Mouse (Mus musculus) stomach, postnatal 0 days (tissue): Measurements from ENCODE around the gene Clptm1. TPM values are rescaled to one million over a fixed set of nuclear protein-coding genes. Genes with fewer than 3 reads are reported as not detected.

Source experiments
- ATAC-seq: fragments of 200-750 bp; cut with Nextera tagmentation; 2 replicates; pipeline ENCODE4 v1.8.0; 2017; ENCODE audit not compliant: low FRiP score, low TSS enrichment
- DNase-seq: peaks from one replicate; pipeline ENCODE4 v3.0.0-alpha.2; 2016; ENCODE audit warnings: low spot score
- H3K27ac ChIP-seq: fragments of 300-500 bp; sonication (generic); replicated peaks from 2 replicates; pipeline ENCODE4 v1.5.1; 2014; ENCODE audit warnings: mild to moderate bottlenecking, control low read depth
- H3K27me3 ChIP-seq: fragments of 300-500 bp; sonication (generic); 2 replicates; pipeline ENCODE4 v1.6.1; 2014; ENCODE audit warnings: low read length; ENCODE audit not compliant: control insufficient read depth, insufficient read depth
- H3K36me3 ChIP-seq: fragments of 300-500 bp; sonication (generic); 2 replicates; pipeline ENCODE4 v1.6.1; 2014; ENCODE audit warnings: low read length, mixed read lengths; ENCODE audit not compliant: control insufficient read depth, insufficient read depth
- H3K4me1 ChIP-seq: fragments of 300-500 bp; sonication (generic); replicated peaks from 2 replicates; pipeline ENCODE4 v1.6.1; 2014; ENCODE audit warnings: antibody characterized with exemption; ENCODE audit not compliant: control insufficient read depth, insufficient read depth
- H3K4me2 ChIP-seq: fragments of 300-500 bp; sonication (generic); replicated peaks from 2 replicates; pipeline ENCODE4 v1.6.1; 2014; ENCODE audit warnings: low read depth, mild to moderate bottlenecking, control low read depth, moderate library complexity
- H3K4me3 ChIP-seq: fragments of 300-500 bp; sonication (generic); 2 replicates; pipeline ENCODE4 v1.5.1; 2014; ENCODE audit warnings: low read depth, low read length, control low read depth
- H3K9ac ChIP-seq: fragments of 300-500 bp; sonication (generic); 2 replicates; pipeline ENCODE4 v1.6.1; 2014; ENCODE audit warnings: mild to moderate bottlenecking, low read length, control low read depth, mixed read lengths
- H3K9me3 ChIP-seq: fragments of 300-500 bp; sonication (generic); 2 replicates; pipeline ENCODE4 v1.6.1; 2016; ENCODE audit warnings: low read length; ENCODE audit not compliant: control insufficient read depth
- CTCF ChIP-seq: IDR thresholded peaks from 2 replicates; pipeline ENCODE4 v1.5.1; 2016; ENCODE audit warnings: antibody characterized with exemption, low read depth, mild to moderate bottlenecking, moderate library complexity
- EP300 ChIP-seq: optimal IDR thresholded peaks from 2 replicates; pipeline ENCODE3; 2016; ENCODE audit warnings: antibody characterized with exemption
- WGBS: fragments of 180-500 bp; shearing (Covaris S2); extraction: QIAGEN DNeasy Blood & Tissue Kit; methylation state at CpG from one replicate; pipeline ENCODE4 v1.1.7; 2014; 5-methylcytosine and 5-hydroxymethylcytosine counted together
- polyA plus RNA-seq: library from polyadenylated mRNA; unstranded; fragments of >200 nt; fragmentation: Nextera tagmentation; extraction: Ambion mirVana; gene quantifications from 2 replicates; pipeline ENCODE4 v1.2.1, GENCODE M21; 2015

Clptm1 gene
- polyA plus RNA-seq, 1 experiment from 2014 or later: 55.0 TPM

GRCm38 (mm10) chr7:19586269-19586668 is 78.6 kb downstream of the Clptm1 start:
- DNase-seq (no peak), ATAC-seq (no peak)
- no peaks in the 10 kb centered on the region for H3K4me1 ChIP-seq
- WGBS: 85% methylated on average over 43 of the region's 46 CpGs
- TF ChIP-seq EP300 (no peak), CTCF (no peak)
- peaks cover 51% of the 10 kb centered on the region for H3K36me3 ChIP-seq
- H3K9ac ChIP-seq: no peak overlapping the region
- no peaks in the 10 kb centered on the region for H3K9me3 ChIP-seq
- no peak overlapping the region for H3K4me2 ChIP-seq
- no peak overlapping the region for H3K4me3 ChIP-seq
- H3K27ac ChIP-seq: no peak overlapping the region
- no peaks in the 10 kb centered on the region for H3K27me3 ChIP-seq

Other genes with a start within 250 kb of the Clptm1 start
- gene Mark4, start 206.2 kb downstream of the Clptm1 start, polyA plus RNA-seq: 5.2 and 5.3 TPM in 2 replicates
- gene Exoc3l2, start 201.7 kb downstream of the Clptm1 start, polyA plus RNA-seq: 0.97 and 1.1 TPM in 2 replicates
- 3.2 and 3.7 TPM in 2 replicates for gene Bloc1s3, start 156.7 kb downstream of the Clptm1 start, polyA plus RNA-seq
- gene Trappc6a, start 156.6 kb downstream of the Clptm1 start, polyA plus RNA-seq: 113 and 123 TPM in 2 replicates
- gene Nkpd1, start 147.2 kb downstream of the Clptm1 start, polyA plus RNA-seq: 30.8 and 33.0 TPM in 2 replicates
- 16.5 and 21.2 TPM in 2 replicates for gene Ppp1r37, start 102.0 kb downstream of the Clptm1 start, polyA plus RNA-seq
- 3.7 and 5.0 TPM in 2 replicates for gene Zfp296, start 87.7 kb downstream of the Clptm1 start, polyA plus RNA-seq
- 108 and 114 TPM in 2 replicates for gene Gemin7, start 87.4 kb downstream of the Clptm1 start, polyA plus RNA-seq
- 19.0 and 21.5 TPM in 2 replicates for gene Clasrp, start 60.5 kb downstream of the Clptm1 start, polyA plus RNA-seq
- gene Relb, start 35.6 kb downstream of the Clptm1 start, polyA plus RNA-seq: 7.3 and 8.7 TPM in 2 replicates
- 8.7 and 10.7 TPM in 2 replicates for gene Apoc2, start 12.9 kb upstream of the Clptm1 start, polyA plus RNA-seq
- not detected in 2 replicates for gene Gm44805, start 16.4 kb upstream of the Clptm1 start, polyA plus RNA-seq
- 2.8 and 6.1 TPM in 2 replicates for gene Apoc4, start 16.4 kb upstream of the Clptm1 start, polyA plus RNA-seq
- gene Apoc1, start 27.6 kb upstream of the Clptm1 start, polyA plus RNA-seq: 79.6 and 88.4 TPM in 2 replicates
- 383 and 436 TPM in 2 replicates for gene Apoe, start 34.2 kb upstream of the Clptm1 start, polyA plus RNA-seq
- gene Tomm40, start 50.4 kb upstream of the Clptm1 start, polyA plus RNA-seq: 98.0 and 105 TPM in 2 replicates
- gene Nectin2, start 85.5 kb upstream of the Clptm1 start, polyA plus RNA-seq: 82.2 and 83.8 TPM in 2 replicates
- gene Bcam, start 106.0 kb upstream of the Clptm1 start, polyA plus RNA-seq: 87.5 and 103 TPM in 2 replicates
- gene Cblc, start 131.8 kb upstream of the Clptm1 start, polyA plus RNA-seq: 44.4 and 48.5 TPM in 2 replicates
- gene Bcl3, start 157.7 kb upstream of the Clptm1 start, polyA plus RNA-seq: 8.9 and 9.1 TPM in 2 replicates
- gene Gm19345, start 187.0 kb upstream of the Clptm1 start, polyA plus RNA-seq: 0.29 and 0.41 TPM in 2 replicates
- gene Ceacam16, start 196.3 kb upstream of the Clptm1 start, polyA plus RNA-seq: not detected in 2 replicates
- 9.5 and 10.2 TPM in 2 replicates for gene Ceacam19, start 222.9 kb upstream of the Clptm1 start, polyA plus RNA-seq